Mouse (Mus musculus) lung, postnatal 0 days (tissue): ENCODE measurements around the gene Grm2.

Source experiments
- CTCF ChIP-seq: IDR thresholded peaks from 2 replicates; pipeline ENCODE4 v1.5.1; 2016; ENCODE audit warnings: antibody characterized with exemption, mild to moderate bottlenecking
- EP300 ChIP-seq: IDR thresholded peaks from 2 replicates; pipeline ENCODE4 v1.6.1; 2016; ENCODE audit warnings: antibody characterized with exemption, mild to moderate bottlenecking, control low read depth

DNA sequence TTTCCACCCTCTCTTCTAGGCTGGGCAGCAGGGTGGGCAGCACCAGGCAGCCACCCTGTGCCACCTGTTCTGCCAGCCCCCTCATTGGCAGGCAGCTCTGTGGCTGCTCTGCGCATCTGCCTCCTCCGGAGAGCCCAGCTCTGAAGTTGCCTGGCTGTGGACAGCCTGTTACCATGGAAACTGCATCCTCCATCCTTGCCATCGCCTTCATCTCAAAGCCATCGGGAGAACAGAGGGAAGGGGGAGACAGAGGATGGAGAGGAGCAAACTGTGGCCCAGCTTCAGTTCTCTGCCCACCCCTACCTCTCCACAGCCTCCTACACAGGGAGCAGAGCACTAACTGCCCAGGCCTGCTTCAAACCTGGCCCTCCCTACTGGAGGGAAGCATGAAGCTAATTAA is 8.6 kb upstream of the Grm2 start:
- TF ChIP-seq CTCF (no peak), EP300 (no peak)
